Mouse (Mus musculus) intestine, embryonic 16.5 days (tissue): ENCODE measurements around the gene Tmem115. TPM values are rescaled to one million over a fixed set of nuclear protein-coding genes. Genes with fewer than 3 reads are reported as not detected.

Source experiments
- ATAC-seq: fragments of 200-750 bp; cut with Nextera tagmentation; 2 replicates; pipeline ENCODE4 v1.8.0; 2017; ENCODE audit warnings: moderate TSS enrichment, moderate library complexity
- H3K27ac ChIP-seq: fragments of 300-500 bp; sonication (generic); 2 replicates; pipeline ENCODE4 v1.5.1; 2014; ENCODE audit warnings: mild to moderate bottlenecking, low read length
- H3K27me3 ChIP-seq: fragments of 300-500 bp; sonication (generic); replicated peaks from 2 replicates; pipeline ENCODE4 v1.6.1; 2014; ENCODE audit warnings: low read length, control low read depth, mixed read lengths; ENCODE audit not compliant: control insufficient read depth, insufficient read depth
- H3K36me3 ChIP-seq: fragments of 300-500 bp; sonication (generic); 2 replicates; pipeline ENCODE4 v1.6.1; 2014; ENCODE audit warnings: low read length, control low read depth; ENCODE audit not compliant: control insufficient read depth, insufficient read depth
- H3K4me1 ChIP-seq: fragments of 300-500 bp; sonication (generic); 2 replicates; pipeline ENCODE4 v1.6.1; 2014; ENCODE audit warnings: low read length, control low read depth, mixed read lengths; ENCODE audit not compliant: control insufficient read depth, insufficient read depth
- H3K4me2 ChIP-seq: fragments of 300-500 bp; sonication (generic); 2 replicates; pipeline ENCODE4 v1.6.1; 2014; ENCODE audit warnings: low read depth, low read length, control low read depth
- H3K4me3 ChIP-seq: fragments of 300-500 bp; sonication (generic); 2 replicates; pipeline ENCODE4 v1.5.1; 2014; ENCODE audit warnings: mild to moderate bottlenecking, low read length
- H3K9ac ChIP-seq: fragments of 300-500 bp; sonication (generic); 2 replicates; pipeline ENCODE4 v1.6.1; 2014; ENCODE audit warnings: low read depth, low read length
- H3K9me3 ChIP-seq: fragments of 300-500 bp; sonication (generic); 2 replicates; pipeline ENCODE4 v1.6.1; 2016; ENCODE audit warnings: low read length, control low read depth; ENCODE audit not compliant: control insufficient read depth
- WGBS: fragments of 180-500 bp; shearing (Covaris S2); extraction: QIAGEN DNeasy Blood & Tissue Kit; methylation state at CpG from one replicate; pipeline ENCODE4 v1.1.7; 2014; 5-methylcytosine and 5-hydroxymethylcytosine counted together
- polyA plus RNA-seq: library from polyadenylated mRNA; unstranded; fragments of >200 nt; fragmentation: Nextera tagmentation; extraction: Ambion mirVana; gene quantifications from 2 replicates; pipeline ENCODE4 v1.2.1, GENCODE M21; 2015

The Tmem115 gene
- polyA plus RNA-seq, 1 experiment from 2014 or later: 39.4 TPM

DNA sequence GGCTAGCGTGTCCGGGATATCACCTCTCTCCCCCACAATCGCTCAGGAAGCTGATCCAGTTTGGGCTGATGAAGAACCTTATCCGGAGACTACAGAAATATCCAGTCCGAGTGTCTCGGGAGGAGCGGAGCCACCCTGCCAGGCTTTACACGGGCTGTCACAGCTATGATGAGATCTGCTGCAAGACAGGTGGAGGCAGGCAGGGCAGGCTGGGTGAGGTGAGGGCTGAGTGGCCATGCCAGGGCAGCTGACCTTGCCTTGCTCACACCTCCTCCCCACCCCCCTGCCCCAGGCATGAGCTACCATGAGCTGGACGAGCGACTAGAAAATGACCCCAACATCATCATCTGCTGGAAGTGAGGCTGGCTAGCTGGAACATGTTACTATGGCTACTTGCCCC lies 11.5 kb downstream of the Tmem115 start:
- Histone ChIP-seq H3K4me3 (no peak overlapping the region), H3K4me1 (peaks cover 28% of the 10 kb centered on the region), H3K4me2 (no peak overlapping the region), H3K9ac (no peak overlapping the region), H3K27ac (no peak overlapping the region), H3K27me3 (no peaks in the 10 kb centered on the region), H3K9me3 (no peaks in the 10 kb centered on the region), H3K36me3 (peaks cover 3% of the 10 kb centered on the region; the same call in 1 of the 2 replicates)
- no peak for ATAC-seq
- WGBS: 88% methylated on average over 10 of the region's 10 CpGs

GRCm38 (mm10) chr9:107545602-107546001 lies 11.9 kb downstream of the Tmem115 start:
- WGBS: 7% methylated on average over 3 of the region's 3 CpGs
- no peak for ATAC-seq

GRCm38 (mm10) chr9:107547026-107547425 lies 13.3 kb downstream of the Tmem115 start, which contains the start of gene Zmynd10:
Zmynd10 (plus strand) TSS chr9:107547298.
- Histone ChIP-seq H3K27ac (no peak within 1 kb of the TSS), H3K9me3 (no peaks in the 10 kb centered on the region), H3K27me3 (no peaks in the 10 kb centered on the region), H3K4me1 (peaks cover 34% of the 10 kb centered on the region), H3K36me3 (peaks cover 3% of the 10 kb centered on the region; the same call in 1 of the 2 replicates), H3K9ac (no peak within 1 kb of the TSS; the same call in 1 of the 2 replicates), H3K4me3 (peak within 1 kb of the TSS; percentile 6), H3K4me2 (peak within 1 kb of the TSS; percentile 50)
- ATAC-seq: peak; percentile 53
- WGBS: 2% methylated on average over 20 of the region's 20 CpGs

More at GRCm38 (mm10) chr9:107545602-107546001, 11.9 kb downstream of the Tmem115 start:
- Histone ChIP-seq H3K4me2 (no peak overlapping the region), H3K9me3 (no peaks in the 10 kb centered on the region), H3K4me3 (no peak overlapping the region), H3K27me3 (no peaks in the 10 kb centered on the region), H3K27ac (no peak overlapping the region), H3K36me3 (peaks cover 3% of the 10 kb centered on the region; the same call in 1 of the 2 replicates), H3K9ac (no peak overlapping the region), H3K4me1 (peaks cover 30% of the 10 kb centered on the region)

GRCm38 (mm10) chr9:107547957-107548356 lies 14.2 kb downstream of the Tmem115 start:
- no peak for ATAC-seq
- Histone ChIP-seq H3K36me3 (peaks cover 3% of the 10 kb centered on the region; the same call in 1 of the 2 replicates), H3K27ac (no peak overlapping the region), H3K4me1 (peaks cover 32% of the 10 kb centered on the region), H3K4me2 (no peak overlapping the region), H3K9ac (no peak overlapping the region), H3K4me3 (no peak overlapping the region), H3K9me3 (no peaks in the 10 kb centered on the region), H3K27me3 (no peaks in the 10 kb centered on the region)
- 82% methylated on average over 5 of the region's 5 CpGs for WGBS

DNA sequence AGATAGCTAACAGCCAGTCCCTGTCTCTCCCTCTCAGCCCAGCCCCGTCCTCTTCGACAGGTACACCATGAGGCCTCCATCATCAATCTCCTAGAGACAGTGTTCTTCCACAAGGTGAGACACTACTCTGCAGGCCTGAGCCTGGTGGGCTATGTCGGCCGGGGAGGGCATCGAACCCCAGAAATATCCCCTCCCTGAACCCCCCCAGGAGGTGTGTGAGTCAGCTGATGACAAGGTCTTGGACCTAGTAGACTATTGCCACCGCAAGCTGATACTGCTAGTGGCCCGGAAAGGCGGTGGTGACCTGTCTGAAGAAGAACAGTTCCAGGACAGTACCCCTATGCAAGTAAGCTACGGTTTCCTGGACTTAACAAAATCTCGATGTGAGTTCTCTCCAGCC lies 15.1 kb downstream of the Tmem115 start:
- H3K9me3 ChIP-seq: no peaks in the 10 kb centered on the region
- peaks cover 3% of the 10 kb centered on the region; the same call in 1 of the 2 replicates for H3K36me3 ChIP-seq
- 91% methylated on average over 10 of the region's 10 CpGs for WGBS
- no peaks in the 10 kb centered on the region for H3K27me3 ChIP-seq
- peaks cover 38% of the 10 kb centered on the region for H3K4me1 ChIP-seq
- no peak overlapping the region for H3K4me3 ChIP-seq
- H3K27ac ChIP-seq: no peak overlapping the region
- ATAC-seq: no peak
- no peak overlapping the region for H3K9ac ChIP-seq
- H3K4me2 ChIP-seq: no peak overlapping the region

GRCm38 (mm10) chr9:107549297-107550074 lies 15.7 kb downstream of the Tmem115 start:
- ATAC-seq: no peak
- Histone ChIP-seq H3K4me3 (no peak overlapping the region), H3K9me3 (no peaks in the 10 kb centered on the region), H3K9ac (no peak overlapping the region), H3K27me3 (no peaks in the 10 kb centered on the region), H3K4me1 (peaks cover 41% of the 10 kb centered on the region), H3K36me3 (peaks cover 3% of the 10 kb centered on the region; the same call in 1 of the 2 replicates), H3K4me2 (no peak overlapping the region), H3K27ac (no peak overlapping the region)
- 81% methylated on average over 20 of the region's 20 CpGs for WGBS

DNA sequence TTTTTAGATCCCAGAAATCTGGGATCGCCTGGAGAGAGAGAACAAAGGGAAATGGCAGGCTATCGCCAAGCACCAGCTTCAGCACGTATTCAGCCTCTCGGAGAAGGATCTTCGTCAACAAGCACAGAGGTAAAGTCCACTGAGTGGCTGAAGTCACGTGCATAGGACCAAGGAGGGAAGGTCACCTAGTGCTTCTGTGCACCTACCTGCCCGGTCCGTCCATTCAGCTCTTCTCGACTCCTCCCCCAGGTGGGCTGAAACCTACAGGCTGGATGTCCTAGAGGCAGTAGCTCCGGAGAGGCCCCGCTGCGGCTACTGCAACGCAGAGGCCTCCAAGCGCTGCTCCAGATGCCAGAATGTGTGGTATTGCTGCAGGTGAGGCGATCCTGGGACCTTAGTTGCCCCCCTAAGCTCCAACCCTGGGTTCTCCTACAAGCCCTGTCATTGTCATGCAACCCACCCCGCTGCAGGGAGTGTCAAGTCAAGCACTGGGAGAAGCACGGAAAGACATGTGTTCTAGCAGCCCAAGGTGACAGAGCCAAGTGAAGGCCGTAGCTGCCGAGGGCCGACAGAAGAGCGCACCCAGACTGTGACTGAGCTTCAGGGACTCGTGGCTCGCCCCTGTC lies 16.9 kb downstream of the Tmem115 start:
- Histone ChIP-seq H3K36me3 (no peaks in the 10 kb centered on the region), H3K4me2 (peak overlapping the region; percentile 96), H3K4me3 (peak overlapping the region; percentile 62), H3K9me3 (no peaks in the 10 kb centered on the region), H3K4me1 (peaks cover 41% of the 10 kb centered on the region), H3K9ac (peak overlapping the region; percentile 75), H3K27me3 (no peaks in the 10 kb centered on the region), H3K27ac (peak overlapping the region; percentile 58)
- ATAC-seq: no peak
- WGBS: 32% methylated on average over 23 of the region's 23 CpGs

GRCm38 (mm10) chr9:107551117-107551889 lies 17.6 kb downstream of the Tmem115 start, which contains the start of gene Rassf1:
Rassf1 (plus strand) TSS chr9:107551555.
- H3K4me1 ChIP-seq: peaks cover 48% of the 10 kb centered on the region
- ATAC-seq: peak; percentile 49
- peak within 1 kb of the TSS; percentile 77 for H3K27ac ChIP-seq
- H3K4me2 ChIP-seq: peak within 1 kb of the TSS; percentile 96
- peak within 1 kb of the TSS; percentile 75 for H3K9ac ChIP-seq
- H3K9me3 ChIP-seq: no peaks in the 10 kb centered on the region
- H3K36me3 ChIP-seq: no peaks in the 10 kb centered on the region
- peak within 1 kb of the TSS; percentile 62 for H3K4me3 ChIP-seq
- no peaks in the 10 kb centered on the region for H3K27me3 ChIP-seq
- WGBS: 1% methylated on average over 63 of the region's 63 CpGs

DNA sequence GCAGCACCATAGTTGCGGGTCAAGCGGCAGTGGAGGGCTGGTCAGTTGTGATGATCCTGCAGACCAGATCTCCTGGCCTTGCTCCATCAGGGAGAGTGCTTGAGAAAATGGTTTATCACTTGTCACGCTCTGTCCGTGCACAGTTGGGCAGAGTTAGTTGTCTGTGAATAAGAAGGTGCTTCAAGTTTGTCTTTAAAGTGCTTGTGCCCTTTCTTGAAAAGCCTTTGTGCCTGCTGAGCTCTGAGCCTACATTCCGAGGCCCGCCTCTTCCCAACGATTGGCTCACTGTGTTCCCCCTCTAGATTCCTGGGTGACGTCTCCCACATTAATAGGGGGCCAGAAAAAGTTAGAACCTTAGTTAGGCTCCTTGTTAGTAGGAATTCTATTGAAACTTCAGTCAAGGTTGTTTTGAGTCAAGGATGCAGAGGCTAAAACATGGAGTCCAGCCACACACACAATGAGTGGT lies 18.2 kb downstream of the Tmem115 start:
- Histone ChIP-seq H3K9me3 (no peaks in the 10 kb centered on the region), H3K27ac (peak overlapping the region; percentile 77), H3K4me3 (peak overlapping the region; percentile 62), H3K4me1 (peaks cover 52% of the 10 kb centered on the region), H3K36me3 (no peaks in the 10 kb centered on the region), H3K9ac (peak overlapping the region; percentile 75), H3K27me3 (no peaks in the 10 kb centered on the region), H3K4me2 (peak overlapping the region; percentile 96)
- WGBS: 15% methylated on average over 8 of the region's 8 CpGs
- no peak for ATAC-seq
